Mouse (Mus musculus) midbrain, embryonic 10.5 days (tissue): ENCODE measurements around the gene Grip1. TPM values are rescaled to one million over a fixed set of nuclear protein-coding genes. Genes with fewer than 3 reads are reported as not detected.

Experiments used
- DNase-seq: peaks from one replicate; pipeline ENCODE4 v3.0.0-alpha.2; 2017; ENCODE audit warnings: low spot score
- H3K27ac ChIP-seq: fragments of 300-500 bp; sonication (generic); replicated peaks from 2 replicates; pipeline ENCODE4 v1.5.1; 2016; ENCODE audit warnings: mild to moderate bottlenecking
- H3K27me3 ChIP-seq: fragments of 300-500 bp; sonication (generic); 2 replicates; pipeline ENCODE4 v1.6.1; 2016; ENCODE audit warnings: low read depth, mild to moderate bottlenecking; ENCODE audit not compliant: poor library complexity, severe bottlenecking
- H3K36me3 ChIP-seq: fragments of 300-500 bp; sonication (generic); 2 replicates; pipeline ENCODE4 v1.6.1; 2016; ENCODE audit warnings: mild to moderate bottlenecking, moderate library complexity
- H3K4me1 ChIP-seq: fragments of 300-500 bp; sonication (generic); 2 replicates; pipeline ENCODE4 v1.6.1; 2016
- H3K4me3 ChIP-seq: fragments of 300-500 bp; sonication (generic); 2 replicates; pipeline ENCODE4 v1.5.1; 2016; ENCODE audit warnings: mild to moderate bottlenecking, moderate library complexity
- H3K9me3 ChIP-seq: fragments of 300-500 bp; sonication (generic); replicated peaks from 2 replicates; pipeline ENCODE4 v1.6.1; 2016; ENCODE audit warnings: mild to moderate bottlenecking
- WGBS: fragments of 180-500 bp; shearing (Covaris S2); methylation state at CpG from one replicate; pipeline ENCODE4 v1.1.7; 2016; 5-methylcytosine and 5-hydroxymethylcytosine counted together
- polyA plus RNA-seq: library from polyadenylated mRNA; unstranded; fragments of >200 nt; fragmentation: Nextera tagmentation; extraction: Ambion mirVana; gene quantifications from 2 replicates; pipeline ENCODE4 v1.2.1, GENCODE M21; 2016

Gene Grip1
- polyA plus RNA-seq, 1 experiment from 2014 or later, result 5.0 TPM

DNA sequence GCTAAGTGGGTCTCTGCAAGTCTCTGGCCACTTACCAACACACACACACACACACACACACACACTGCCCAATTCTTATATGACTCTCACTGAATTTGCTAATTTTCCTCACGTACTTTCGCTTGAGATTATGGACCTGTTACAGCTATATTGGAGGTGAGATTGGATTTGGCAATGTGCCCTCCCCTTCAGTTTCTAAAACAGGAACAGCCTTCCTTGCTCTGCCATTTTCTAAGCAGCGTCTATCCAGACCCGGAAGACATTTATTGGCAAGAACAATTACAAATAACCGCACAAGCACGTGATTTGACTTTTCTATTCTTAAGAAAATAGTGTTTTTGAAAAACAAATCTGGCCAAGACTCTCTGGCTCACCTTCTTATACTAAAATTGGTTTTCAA, 590.6 kb downstream of the Grip1 start:
- no peak overlapping the region for H3K4me3 ChIP-seq
- H3K9me3 ChIP-seq, result no peaks in the 10 kb centered on the region
- peaks cover 7% of the 10 kb centered on the region; the same call in 1 of the 2 replicates for H3K4me1 ChIP-seq
- WGBS, result 89% methylated on average over 6 of the region's 6 CpGs
- H3K36me3 ChIP-seq, result 0 out of 2 replicates have a peak, but pooled peaks cover under 1% of the 10 kb centered on the region
- no peak for DNase-seq
- no peak overlapping the region for H3K27ac ChIP-seq
- peaks cover 7% of the 10 kb centered on the region; the same call in 1 of the 2 replicates for H3K27me3 ChIP-seq

DNA sequence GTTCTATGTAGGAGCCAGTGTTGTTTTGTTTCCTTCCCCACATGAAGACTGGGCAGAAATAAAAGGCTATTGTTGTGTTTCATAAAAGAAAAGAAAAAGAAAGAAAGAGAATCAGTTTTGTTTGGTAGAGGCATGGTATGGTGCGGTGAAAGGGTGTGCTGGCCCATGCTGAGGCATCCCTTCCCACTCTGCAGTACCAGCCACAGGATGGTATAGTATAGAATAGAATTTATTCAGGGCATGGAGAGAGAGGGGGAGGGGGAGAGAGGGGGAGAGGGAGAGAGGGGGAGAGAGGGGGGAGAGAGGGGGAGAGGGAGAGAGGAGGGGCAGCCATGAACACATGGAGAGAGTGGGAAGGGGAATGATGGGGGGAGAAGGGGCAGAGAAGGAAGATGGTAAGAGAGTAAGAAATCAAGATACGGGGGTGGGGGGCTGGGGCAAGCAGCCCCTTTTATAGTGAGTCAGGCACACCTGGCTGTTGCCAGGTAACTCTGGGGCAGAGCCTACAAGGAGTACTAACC, 591.1 kb downstream of the Grip1 start:
- 68% methylated on average over 2 of the region's 2 CpGs for WGBS
- H3K4me1 ChIP-seq, result peaks cover 7% of the 10 kb centered on the region; the same call in 1 of the 2 replicates
- H3K4me3 ChIP-seq, result no peak overlapping the region
- H3K9me3 ChIP-seq, result no peaks in the 10 kb centered on the region
- H3K27me3 ChIP-seq, result peaks cover 1% of the 10 kb centered on the region; the same call in 1 of the 2 replicates
- H3K27ac ChIP-seq, result no peak overlapping the region
- DNase-seq, result no peak
- peaks cover 6% of the 10 kb centered on the region; the same call in 1 of the 2 replicates for H3K36me3 ChIP-seq

DNA sequence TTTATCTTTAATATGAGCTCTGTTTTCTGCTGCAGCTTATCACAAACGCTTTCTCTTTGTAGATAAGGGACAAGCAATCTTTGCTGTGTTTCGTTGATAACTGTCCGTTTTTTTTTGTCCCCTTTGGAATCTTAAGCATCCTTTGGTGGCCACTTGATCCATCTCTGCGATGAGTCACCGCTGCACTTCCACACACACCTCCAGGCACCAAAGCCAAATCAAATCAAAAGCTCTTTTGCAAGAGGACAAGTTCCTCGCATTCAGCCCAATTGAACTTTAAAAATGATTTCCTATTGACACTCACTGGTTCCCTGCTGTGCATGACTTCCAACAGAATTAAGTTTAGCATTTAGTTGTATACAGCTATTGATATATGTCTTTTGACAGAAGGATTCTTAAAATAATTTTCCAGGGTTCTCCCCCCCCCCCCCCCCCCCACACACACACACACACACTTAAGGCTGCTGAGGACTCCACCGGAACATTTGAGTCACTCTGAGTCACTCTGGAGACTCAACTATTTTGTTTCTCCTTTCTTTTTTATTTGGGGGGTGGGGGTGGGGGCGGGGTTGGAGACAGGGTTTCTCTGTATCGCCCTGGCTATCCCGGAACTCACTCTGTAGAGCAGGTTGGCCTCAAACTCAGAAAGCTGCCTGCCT, 607.1 kb downstream of the Grip1 start:
- Histone ChIP-seq H3K4me3 (no peak overlapping the region), H3K27ac (no peak overlapping the region), H3K27me3 (no peaks in the 10 kb centered on the region), H3K4me1 (no peaks in the 10 kb centered on the region), H3K36me3 (peaks cover 10% of the 10 kb centered on the region), H3K9me3 (no peaks in the 10 kb centered on the region)
- WGBS, result 86% methylated on average over 10 of the region's 10 CpGs
- no peak for DNase-seq

DNA sequence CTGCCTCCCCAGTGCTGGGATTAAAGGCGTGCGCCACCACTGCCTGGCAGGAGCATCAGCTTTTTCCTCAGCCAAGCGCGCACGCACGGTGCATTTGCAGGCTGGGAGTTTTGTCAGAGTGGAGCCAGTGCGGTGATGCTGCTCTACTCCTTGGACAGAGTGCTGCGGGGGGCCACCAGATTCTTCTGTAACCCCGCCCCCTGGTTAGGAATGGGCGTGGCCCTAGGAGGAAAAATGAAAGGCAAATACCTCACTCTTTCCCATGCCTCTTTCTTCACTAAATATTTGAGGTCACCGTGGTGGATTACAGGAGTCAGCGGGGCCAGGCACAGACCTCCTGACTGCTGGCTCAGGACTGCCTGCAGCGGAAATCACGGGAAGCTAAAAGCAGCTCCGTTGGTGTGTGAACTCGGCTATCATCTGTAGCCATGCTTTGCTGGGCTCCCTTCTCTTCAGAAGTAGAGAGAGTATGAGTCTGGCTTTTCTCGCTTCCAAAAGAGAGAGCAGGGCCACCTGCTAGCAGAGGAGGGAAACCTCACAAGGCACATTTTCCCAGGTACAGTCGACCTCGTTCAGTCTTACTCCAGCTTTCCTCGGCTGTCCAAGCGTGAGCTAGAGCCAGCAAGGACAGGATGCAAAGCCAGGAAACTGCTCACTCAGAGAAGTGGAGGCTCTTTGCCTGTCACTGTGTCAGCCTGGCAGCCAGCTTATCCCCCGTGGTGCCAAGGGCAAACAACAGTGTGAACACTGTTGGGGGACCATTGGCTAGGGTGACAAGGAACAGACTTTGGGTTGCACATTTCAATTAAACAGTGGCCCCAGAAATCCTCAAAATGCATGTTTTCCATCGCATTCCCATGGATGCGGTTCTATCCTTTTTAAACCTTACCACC, 607.9 kb downstream of the Grip1 start:
- Histone ChIP-seq H3K4me3 (no peak overlapping the region), H3K36me3 (peaks cover 10% of the 10 kb centered on the region), H3K4me1 (no peaks in the 10 kb centered on the region), H3K27me3 (no peaks in the 10 kb centered on the region), H3K27ac (no peak overlapping the region), H3K9me3 (no peaks in the 10 kb centered on the region)
- 87% methylated on average over 24 of the region's 24 CpGs for WGBS
- no peak for DNase-seq

DNA sequence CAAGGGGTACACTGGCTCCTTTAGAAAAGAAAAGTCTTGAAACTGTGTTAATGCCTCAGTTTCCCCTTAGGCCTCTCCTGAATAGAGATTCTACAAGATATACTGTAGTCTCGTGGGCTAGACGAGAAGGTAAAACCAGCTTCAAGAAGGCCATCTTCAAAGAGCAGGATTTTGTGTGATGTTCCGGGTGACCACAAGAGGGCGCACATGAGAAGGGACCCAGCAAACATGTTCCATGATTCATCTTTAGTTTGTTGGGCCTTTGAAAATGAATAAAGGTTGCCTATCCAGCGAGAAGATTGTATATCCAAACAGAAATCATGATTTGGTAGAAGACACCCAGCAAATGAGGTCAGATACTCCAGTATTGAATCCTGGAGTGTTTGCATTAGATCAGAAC, 610.8 kb downstream of the Grip1 start:
- H3K27ac ChIP-seq, result no peak overlapping the region

DNA sequence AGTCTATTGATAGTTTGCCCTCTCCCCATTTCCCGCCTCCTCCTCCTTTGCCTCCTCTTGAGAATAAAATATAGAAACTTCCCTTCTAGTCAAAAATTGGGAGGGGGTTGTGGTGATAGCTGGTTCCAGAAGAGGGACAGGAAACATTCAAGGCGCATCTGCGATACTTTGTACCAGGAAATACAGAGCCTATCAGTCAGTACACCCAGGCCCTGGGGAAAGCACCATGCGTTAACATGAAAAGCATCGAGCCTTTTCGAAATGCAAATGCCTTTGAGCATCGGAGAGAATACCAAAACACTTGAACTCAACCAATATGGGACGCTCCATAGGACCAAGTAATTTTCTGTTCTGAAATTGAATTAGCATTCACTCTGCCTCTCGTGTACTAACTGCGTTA, 612.7 kb downstream of the Grip1 start:
- Histone ChIP-seq H3K27ac (no peak overlapping the region), H3K36me3 (no peaks in the 10 kb centered on the region), H3K4me3 (no peak overlapping the region), H3K9me3 (no peaks in the 10 kb centered on the region), H3K4me1 (no peaks in the 10 kb centered on the region), H3K27me3 (no peaks in the 10 kb centered on the region)
- 93% methylated on average over 10 of the region's 10 CpGs for WGBS
- DNase-seq, result no peak

More for the DNA sequence above, 610.8 kb downstream of the Grip1 start:
- H3K9me3 ChIP-seq, result no peaks in the 10 kb centered on the region
- H3K4me3 ChIP-seq, result no peak overlapping the region
- 24% methylated on average over 5 of the region's 5 CpGs for WGBS
- no peaks in the 10 kb centered on the region for H3K4me1 ChIP-seq
- H3K27me3 ChIP-seq, result no peaks in the 10 kb centered on the region
- H3K36me3 ChIP-seq, result no peaks in the 10 kb centered on the region
- DNase-seq, result peak; percentile 53

DNA sequence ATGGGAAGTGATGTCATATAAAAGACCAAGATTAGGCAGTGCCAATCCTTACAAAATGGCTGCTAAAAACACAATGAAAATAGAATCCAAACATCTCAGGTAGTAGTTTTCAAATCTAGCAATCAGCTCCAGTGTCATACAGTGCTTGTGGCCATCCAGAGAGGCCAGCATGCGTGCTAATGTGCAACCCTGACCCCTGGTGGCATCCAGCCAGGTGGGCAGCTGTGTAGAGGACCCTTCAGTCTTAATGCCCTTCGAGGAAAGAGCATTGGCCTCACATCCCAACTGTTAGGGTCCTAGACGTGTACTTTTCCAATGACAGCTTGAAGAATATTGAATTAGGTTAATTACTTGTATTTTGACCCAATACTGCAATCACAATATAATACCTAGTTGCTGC, 624.2 kb downstream of the Grip1 start:
- H3K9me3 ChIP-seq, result no peaks in the 10 kb centered on the region
- 89% methylated on average over 3 of the region's 3 CpGs for WGBS
- DNase-seq, result no peak
- H3K4me3 ChIP-seq, result no peak overlapping the region
- no peak overlapping the region for H3K27ac ChIP-seq
- peaks cover 22% of the 10 kb centered on the region for H3K36me3 ChIP-seq
- H3K27me3 ChIP-seq, result no peaks in the 10 kb centered on the region
- H3K4me1 ChIP-seq, result no peaks in the 10 kb centered on the region

DNA sequence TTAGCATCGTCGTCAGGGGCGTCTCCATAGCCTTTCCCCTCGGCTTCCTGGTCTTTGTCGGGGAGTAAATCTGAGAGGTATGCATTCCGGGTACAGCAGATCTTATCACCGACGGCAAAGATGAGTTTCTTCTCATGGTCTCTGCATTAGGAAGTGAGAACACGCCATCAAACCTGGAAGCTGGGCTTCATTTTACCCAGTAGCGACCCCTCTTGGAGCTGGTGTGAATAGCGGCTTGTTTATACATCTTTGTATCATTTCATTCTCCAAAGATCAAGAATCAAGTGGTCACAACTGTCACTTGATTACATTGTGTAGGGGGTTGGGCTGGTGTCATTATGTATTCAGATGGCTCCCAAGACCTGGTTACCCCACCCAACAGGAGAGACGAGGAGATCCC, 638.9 kb downstream of the Grip1 start:
- Histone ChIP-seq H3K36me3 (peaks cover 84% of the 10 kb centered on the region), H3K27ac (no peak overlapping the region), H3K9me3 (no peaks in the 10 kb centered on the region), H3K4me3 (no peak overlapping the region), H3K27me3 (no peaks in the 10 kb centered on the region), H3K4me1 (no peaks in the 10 kb centered on the region)
- DNase-seq, result no peak
- 87% methylated on average over 12 of the region's 12 CpGs for WGBS

DNA sequence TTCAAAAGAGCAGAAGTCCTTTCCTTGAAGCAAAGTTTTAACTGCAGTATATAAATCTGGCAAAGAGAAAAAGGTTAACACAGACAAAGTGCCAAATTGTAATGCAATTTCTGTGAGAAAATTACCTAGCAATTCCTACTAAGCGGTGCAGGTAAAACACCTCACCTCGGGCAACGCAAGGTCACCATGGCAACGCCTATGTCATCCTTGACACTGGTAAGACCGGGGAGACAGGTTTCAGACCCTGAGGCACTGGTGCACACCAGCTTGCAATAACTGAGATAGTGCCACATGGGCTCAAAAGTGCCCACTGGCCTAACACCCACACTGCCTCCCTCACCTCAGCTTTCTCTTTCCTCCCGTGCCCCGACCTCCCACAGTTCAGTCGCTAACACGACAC, 641.5 kb downstream of the Grip1 start:
- WGBS, result 93% methylated on average over 9 of the region's 9 CpGs

DNA sequence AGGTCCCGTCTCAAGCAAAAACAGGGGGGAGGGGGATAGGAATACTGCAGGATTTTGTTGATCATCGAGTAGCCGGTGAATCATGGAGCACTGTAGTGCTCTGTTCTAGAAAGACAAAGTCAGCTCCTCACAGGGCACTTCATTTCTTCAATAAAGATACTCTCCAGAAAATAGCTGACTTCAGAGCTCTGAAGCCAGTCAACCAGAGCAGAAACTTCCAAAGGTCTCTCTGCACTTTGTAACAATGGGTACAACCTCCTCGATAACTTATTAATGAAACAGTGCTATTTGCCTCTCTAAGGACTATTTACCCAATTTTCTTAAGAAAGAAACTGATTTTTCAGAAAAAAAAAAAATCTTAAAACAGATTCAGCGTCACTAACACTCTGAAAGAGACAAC, 642.1 kb downstream of the Grip1 start:
- Histone ChIP-seq H3K4me1 (no peaks in the 10 kb centered on the region), H3K9me3 (no peaks in the 10 kb centered on the region), H3K36me3 (peaks cover 78% of the 10 kb centered on the region), H3K4me3 (no peak overlapping the region), H3K27me3 (no peaks in the 10 kb centered on the region), H3K27ac (no peak overlapping the region)
- DNase-seq, result no peak
- WGBS, result 94% methylated on average over 5 of the region's 5 CpGs

More for the DNA sequence above, 641.5 kb downstream of the Grip1 start:
- no peaks in the 10 kb centered on the region for H3K4me1 ChIP-seq
- no peak for DNase-seq
- H3K4me3 ChIP-seq, result no peak overlapping the region
- H3K36me3 ChIP-seq, result peaks cover 73% of the 10 kb centered on the region
- H3K9me3 ChIP-seq, result no peaks in the 10 kb centered on the region
- H3K27me3 ChIP-seq, result no peaks in the 10 kb centered on the region
- no peak overlapping the region for H3K27ac ChIP-seq

DNA sequence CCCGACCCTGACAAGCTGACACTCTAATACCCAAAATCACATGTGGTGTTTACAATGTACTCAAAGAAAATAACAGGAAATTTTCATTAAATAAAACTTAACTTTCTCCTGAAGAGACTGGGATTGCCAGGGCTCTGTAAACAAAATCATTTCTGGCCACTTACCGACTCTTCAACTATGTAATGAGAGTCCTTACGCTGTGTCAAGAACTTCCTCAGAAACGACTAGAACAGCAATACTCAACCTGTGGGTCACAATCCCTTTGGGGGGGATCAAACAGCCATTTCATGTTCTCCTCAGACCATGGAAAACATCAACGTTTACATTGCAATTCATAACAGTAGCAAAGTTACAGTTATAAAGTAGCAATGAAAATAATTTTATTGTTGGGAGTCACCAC, 643.9 kb downstream of the Grip1 start:
- 89% methylated on average over 5 of the region's 5 CpGs for WGBS
- Histone ChIP-seq H3K36me3 (peaks cover 63% of the 10 kb centered on the region), H3K4me3 (no peak overlapping the region), H3K27ac (no peak overlapping the region), H3K4me1 (no peaks in the 10 kb centered on the region), H3K27me3 (no peaks in the 10 kb centered on the region), H3K9me3 (no peaks in the 10 kb centered on the region)
- no peak for DNase-seq

DNA sequence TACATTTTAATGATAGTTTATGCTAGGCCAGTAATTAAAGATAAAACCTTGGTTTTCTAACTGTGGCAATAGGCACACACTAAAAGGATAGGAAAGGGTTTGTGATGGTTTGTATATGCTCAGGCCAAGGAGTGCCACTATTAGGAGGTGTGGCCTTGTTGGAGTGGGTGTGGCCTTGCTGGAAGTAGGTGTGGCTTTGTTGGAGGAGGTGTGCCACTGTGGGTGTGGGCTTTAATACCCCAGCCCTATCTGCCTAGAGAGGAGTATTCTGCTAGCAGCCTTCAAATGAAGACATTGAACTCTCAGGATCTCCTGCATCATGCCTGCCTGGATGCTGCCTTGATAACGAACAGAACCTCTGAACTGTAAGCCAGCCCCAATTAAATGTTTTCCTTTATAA, 647.2 kb downstream of the Grip1 start:
- Histone ChIP-seq H3K4me3 (no peak overlapping the region), H3K9me3 (no peaks in the 10 kb centered on the region), H3K36me3 (peaks cover 59% of the 10 kb centered on the region), H3K27ac (no peak overlapping the region), H3K4me1 (no peaks in the 10 kb centered on the region), H3K27me3 (no peaks in the 10 kb centered on the region)
- DNase-seq, result no peak
- WGBS, result 89% methylated on average over 1 of the region's 1 CpGs
